Mouse (Mus musculus): ENCODE measurements around the gene Zfp488. TPM values are rescaled to one million over a fixed set of nuclear protein-coding genes. Genes with fewer than 3 reads are reported as not detected.

The Zfp488 gene
- polyA plus RNA-seq, 1 experiment from 2014 or later = 0.01 TPM

DNA sequence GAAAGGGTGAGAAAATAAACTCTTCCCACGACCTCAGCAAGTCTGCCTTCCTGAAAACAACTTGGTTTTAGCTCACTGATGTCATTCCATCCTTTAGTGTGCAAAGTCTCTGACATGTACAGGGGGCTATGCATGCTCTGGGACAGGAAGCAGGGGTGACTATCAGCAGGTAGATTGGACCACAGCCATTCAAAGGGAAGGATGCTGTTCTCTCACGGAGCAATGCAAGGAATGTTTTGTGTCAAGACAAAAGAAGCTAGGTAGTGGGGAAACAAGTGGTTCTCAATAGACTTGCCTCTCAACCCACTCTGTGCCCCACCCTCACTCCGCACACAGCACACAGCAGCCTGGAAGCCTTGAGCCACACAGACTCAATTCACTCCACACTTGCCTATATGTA lies 10.6 kb upstream of the Zfp488 start:
- POLR2A ChIA-PET = interaction anchor here (0.6 kb wide), 1 partner anchor 12 kb away, joined by 3 read pairs; no protein-coding TSS in a partner anchor
- CTCF ChIA-PET = no interaction called here
- no peaks in the 10 kb centered on the region for H3K27me3 ChIP-seq
- ATAC-seq = no peak
- no peak for DNase-seq (ENCODE audit: low read depth, low spot score)
- in situ Hi-C loops (cut with MboI; ENCODE audit: low pct_unique_long_range_greater_than_20kb) = no loop called here
- TF ChIP-seq CTCF (IDR thresholded peaks at IDR 0.05) = no peak

DNA sequence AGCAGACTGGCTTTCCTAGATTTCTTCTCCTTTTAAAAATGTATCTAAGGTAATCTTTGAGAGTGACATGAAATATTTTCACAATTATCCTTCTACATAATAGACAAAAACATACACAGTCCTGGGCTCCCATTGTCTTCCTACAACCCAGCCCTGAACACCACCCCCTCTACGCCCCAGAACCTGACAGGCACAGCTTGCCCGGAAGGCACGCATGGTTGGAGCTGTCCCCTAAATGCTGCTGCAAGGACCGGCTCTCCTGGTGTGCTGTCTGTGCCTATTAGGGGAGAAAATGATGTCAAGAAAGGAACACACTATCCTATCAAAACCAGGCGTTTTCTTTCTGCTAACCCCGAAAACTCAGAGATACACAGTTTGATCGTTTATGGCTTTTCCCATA lies 816 bp downstream of the Zfp488 start:
- POLR2A ChIA-PET = interaction anchor here (0.6 kb wide), 1 partner anchor 11 kb away, joined by 3 read pairs; no protein-coding TSS in a partner anchor
- DNase-seq (ENCODE audit: low read depth, low spot score) (no peak), ATAC-seq (no peak)
- no peak for TF ChIP-seq CTCF (IDR thresholded peaks at IDR 0.05)
- in situ Hi-C loops (cut with MboI; ENCODE audit: low pct_unique_long_range_greater_than_20kb) = no loop called here
- H3K27me3 ChIP-seq = peaks cover 23% of the 10 kb centered on the region
- CTCF ChIA-PET = interaction anchor here (1.4 kb wide), 1 partner anchor 17 kb away, joined by 4 read pairs; no protein-coding TSS in a partner anchor

- ChIA-PET POLR2A (no interaction called here), CTCF (no interaction called here)
- ATAC-seq (no peak), DNase-seq (ENCODE audit: low read depth, low spot score) (no peak)
- peaks cover 33% of the 10 kb centered on the region for H3K27me3 ChIP-seq
- in situ Hi-C loops (cut with MboI; ENCODE audit: low pct_unique_long_range_greater_than_20kb) = no loop called here
- no peak for TF ChIP-seq CTCF (IDR thresholded peaks at IDR 0.05)
Observed at GRCm38 (mm10) chr14:33974752-33975151, 3.8 kb downstream of the Zfp488 start.

DNA sequence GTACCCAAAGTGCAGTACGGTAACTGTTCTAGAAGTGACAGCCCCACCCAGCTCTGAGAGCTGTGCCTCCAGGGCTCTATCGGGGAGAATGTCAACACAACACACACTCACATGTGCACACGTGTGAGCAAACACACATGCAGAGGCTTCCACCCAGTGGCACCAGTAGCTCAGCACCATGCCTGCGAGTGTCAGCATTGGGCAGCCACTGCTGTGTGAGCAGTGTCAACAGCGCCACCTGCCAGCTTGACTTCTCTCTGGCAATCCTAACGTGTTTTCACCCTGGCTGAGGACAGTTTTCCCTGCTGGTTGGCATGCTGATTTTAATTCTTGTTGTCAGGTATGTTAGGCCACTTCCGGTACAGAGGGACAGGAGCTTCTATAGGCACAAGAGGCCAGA lies 5.9 kb downstream of the Zfp488 start:
- ChIA-PET POLR2A (no interaction called here), CTCF (no interaction called here)
- in situ Hi-C loops (cut with MboI; ENCODE audit: low pct_unique_long_range_greater_than_20kb) = no loop called here
- no peak for DNase-seq (ENCODE audit: low read depth, low spot score)
- no peak for TF ChIP-seq CTCF (IDR thresholded peaks at IDR 0.05)
- H3K27me3 ChIP-seq = peaks cover 20% of the 10 kb centered on the region
- ATAC-seq = no peak

DNA sequence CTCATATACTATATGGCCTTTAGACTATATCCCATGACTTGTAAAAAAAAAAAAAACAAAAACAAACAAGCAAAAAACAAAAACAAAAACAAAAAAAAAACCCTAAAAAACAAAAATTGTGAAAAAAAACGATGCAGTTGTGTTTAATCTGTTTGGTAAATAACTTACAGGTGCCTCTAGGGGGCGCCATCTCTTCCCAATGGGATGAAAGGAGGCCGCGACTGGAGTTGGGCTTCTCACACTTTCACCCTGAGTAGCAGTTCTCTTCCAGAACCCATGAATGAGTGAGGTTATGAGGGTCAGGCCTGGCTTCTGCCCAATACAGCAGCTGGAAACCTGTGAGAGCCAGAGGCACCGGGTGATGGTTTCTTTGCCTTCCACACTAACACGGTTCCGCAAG lies 12.9 kb downstream of the Zfp488 start:
- in situ Hi-C loops (cut with MboI; ENCODE audit: low pct_unique_long_range_greater_than_20kb) = loop anchor here (10.0 kb wide), 1 partner anchor 139 kb away; the partner anchor contains the start of gene A630023A22Rik
- no peak for TF ChIP-seq CTCF (IDR thresholded peaks at IDR 0.05)
- ATAC-seq (no peak), DNase-seq (ENCODE audit: low read depth, low spot score) (no peak)
- peaks cover 5% of the 10 kb centered on the region for H3K27me3 ChIP-seq
- POLR2A ChIA-PET = no interaction called here
- CTCF ChIA-PET = no interaction called here

GRCm38 (mm10) chr14:33959341-33959740 lies 19.2 kb downstream of the Zfp488 start:
- POLR2A ChIA-PET = no interaction called here
- ATAC-seq = no peak
- CTCF ChIA-PET = interaction anchor here (1.4 kb wide), 1 partner anchor 14 kb away, joined by 4 read pairs; no protein-coding TSS in a partner anchor
- in situ Hi-C loops (cut with MboI; ENCODE audit: low pct_unique_long_range_greater_than_20kb) = loop anchor here (5.0 kb wide), 1 partner anchor 443 kb away; no protein-coding TSS in a partner anchor
- DNase-seq (ENCODE audit: low read depth, low spot score) = no peak
- peaks cover 21% of the 10 kb centered on the region for H3K27me3 ChIP-seq
- no peak for TF ChIP-seq CTCF (IDR thresholded peaks at IDR 0.05)

DNA sequence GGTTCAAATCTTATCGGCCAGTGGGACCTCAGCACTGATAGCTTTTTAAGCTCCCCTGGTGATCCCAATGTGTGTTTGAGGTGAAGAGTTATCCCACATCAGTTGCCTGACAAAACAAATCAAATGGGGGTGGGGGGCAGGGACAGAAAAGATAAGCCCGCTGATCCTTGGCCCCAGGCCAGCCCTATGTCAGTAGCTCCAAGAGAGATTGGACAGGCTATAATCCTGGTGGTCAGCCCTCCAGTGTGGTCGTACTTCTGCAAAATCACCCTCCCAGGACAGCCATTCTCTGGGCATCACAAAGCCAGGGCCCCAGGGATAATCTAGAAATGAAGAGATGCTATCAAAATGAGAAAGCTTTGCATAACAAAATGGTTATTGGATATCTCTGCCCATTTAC lies 19.7 kb downstream of the Zfp488 start:
- ATAC-seq = no peak

DNA sequence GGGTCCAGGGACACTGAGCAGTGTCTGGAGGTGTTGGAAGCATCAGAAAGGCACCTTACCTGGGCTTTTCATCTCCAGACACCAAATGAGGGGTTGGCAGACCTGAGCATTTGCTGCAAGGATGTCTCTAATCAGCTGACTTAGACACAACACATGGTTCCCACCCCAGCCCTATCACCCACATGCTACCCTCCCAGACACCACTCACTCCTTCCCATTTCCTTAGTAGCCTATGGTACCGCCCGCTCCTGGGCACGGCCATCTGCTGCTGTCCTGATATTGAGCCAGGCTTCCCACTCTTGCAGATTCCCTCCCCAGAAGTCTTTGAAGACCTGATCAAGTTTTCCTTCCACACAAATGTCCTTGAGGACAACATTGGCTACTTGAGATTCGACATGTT lies 20.4 kb downstream of the Zfp488 start:
- TF ChIP-seq CTCF (IDR thresholded peaks at IDR 0.05) = no peak
- ATAC-seq = no peak
- in situ Hi-C loops (cut with MboI; ENCODE audit: low pct_unique_long_range_greater_than_20kb) = loop anchor here (5.0 kb wide), 1 partner anchor 444 kb away; no protein-coding TSS in a partner anchor
- CTCF ChIA-PET = no interaction called here
- POLR2A ChIA-PET = no interaction called here
- H3K27me3 ChIP-seq = peaks cover 21% of the 10 kb centered on the region
- no peak for DNase-seq (ENCODE audit: low read depth, low spot score)

More for the DNA sequence above, 19.7 kb downstream of the Zfp488 start:
- ChIA-PET POLR2A (no interaction called here), CTCF (interaction anchor here (1.4 kb wide), 1 partner anchor 14 kb away, joined by 4 read pairs; no protein-coding TSS in a partner anchor)
- in situ Hi-C loops (cut with MboI; ENCODE audit: low pct_unique_long_range_greater_than_20kb) = loop anchor here (5.0 kb wide), 1 partner anchor 443 kb away; no protein-coding TSS in a partner anchor
- DNase-seq (ENCODE audit: low read depth, low spot score) = no peak
- peaks cover 21% of the 10 kb centered on the region for H3K27me3 ChIP-seq
- no peak for TF ChIP-seq CTCF (IDR thresholded peaks at IDR 0.05)

- TF ChIP-seq CTCF (IDR thresholded peaks at IDR 0.05) = no peak
- peaks cover 21% of the 10 kb centered on the region for H3K27me3 ChIP-seq
- in situ Hi-C loops (cut with MboI; ENCODE audit: low pct_unique_long_range_greater_than_20kb) = loop anchor here (5.0 kb wide), 1 partner anchor 446 kb away; no protein-coding TSS in a partner anchor
- DNase-seq (ENCODE audit: low read depth, low spot score) (no peak), ATAC-seq (no peak)
- POLR2A ChIA-PET = no interaction called here
- CTCF ChIA-PET = no interaction called here
Observed at GRCm38 (mm10) chr14:33956055-33956454, 22.5 kb downstream of the Zfp488 start.

DNA sequence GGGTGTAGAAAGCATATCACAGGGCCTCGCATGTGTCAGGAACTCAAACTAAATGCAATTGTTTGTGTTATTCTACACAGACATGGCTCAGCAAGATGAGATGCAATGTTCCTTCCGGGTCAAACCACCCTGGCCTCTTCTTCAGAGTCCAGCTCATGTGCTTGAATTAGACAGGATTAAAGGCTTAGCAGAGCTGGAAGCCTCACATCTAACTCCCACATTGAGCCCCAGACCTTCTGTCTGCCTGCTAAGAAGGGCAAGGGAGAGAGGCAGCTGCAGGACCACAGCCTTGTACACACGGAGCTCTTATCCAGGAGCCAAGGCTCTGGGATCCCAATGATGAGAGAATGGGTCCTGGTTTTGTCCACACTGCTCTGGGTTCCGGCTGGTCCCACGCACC lies 24.8 kb downstream of the Zfp488 start, which contains the start of gene Rbp3:
Gene Rbp3 (plus strand): TSS at position 243 of the 400 bp plus-strand sequence.
- no peak for TF ChIP-seq CTCF (IDR thresholded peaks at IDR 0.05)
- CTCF ChIA-PET = no interaction called here
- ATAC-seq = no peak
- POLR2A ChIA-PET = no interaction called here
- H3K27me3 ChIP-seq = peaks cover 21% of the 10 kb centered on the region
- no peak for DNase-seq (ENCODE audit: low read depth, low spot score)
- in situ Hi-C loops (cut with MboI; ENCODE audit: low pct_unique_long_range_greater_than_20kb) = no loop called here

GRCm38 (mm10) chr14:33952233-33952981 lies 26.2 kb downstream of the Zfp488 start:
- ATAC-seq (no peak), DNase-seq (ENCODE audit: low read depth, low spot score) (no peak)
- POLR2A ChIA-PET = no interaction called here
- in situ Hi-C loops (cut with MboI; ENCODE audit: low pct_unique_long_range_greater_than_20kb) = no loop called here
- H3K27me3 ChIP-seq = peaks cover 21% of the 10 kb centered on the region
- CTCF ChIA-PET = no interaction called here
- TF ChIP-seq CTCF (IDR thresholded peaks at IDR 0.05) = no peak

Data from Patski (cell line).